Mouse (Mus musculus) olfactory bulb, adult 2 months (tissue): ENCODE measurements at regions not wholly inside any gene's neighbourhood (a gene's known extent, or its start where the extent isn't known, plus 50 kb on each side); places are given as distances from the start of the nearest gene placed in this dataset.

Experiments
- H3K27ac ChIP-seq: fragments of 200-500 bp; 2 replicates; pipeline ENCODE4 v1.5.1; 2012; ENCODE audit warnings: low read depth, low read length; ENCODE audit not compliant: insufficient read depth
- H3K4me1 ChIP-seq: fragments of 200-500 bp; 2 replicates; pipeline ENCODE4 v1.6.1; 2012; ENCODE audit warnings: low read length; ENCODE audit not compliant: control insufficient read depth, insufficient read depth
- H3K4me3 ChIP-seq: fragments of 200-500 bp; 2 replicates; pipeline ENCODE4 v1.5.1; 2012; ENCODE audit warnings: mild to moderate bottlenecking, low read depth, low read length, moderate library complexity; ENCODE audit not compliant: insufficient read depth
- CTCF ChIP-seq: fragments of 200-500 bp; IDR thresholded peaks from 2 replicates; pipeline ENCODE4 v1.5.1; 2012; ENCODE audit warnings: low read depth, mild to moderate bottlenecking, low read length, moderate library complexity; ENCODE audit not compliant: insufficient read depth
- POLR2A ChIP-seq: fragments of 200-500 bp; IDR thresholded peaks from 2 replicates; pipeline ENCODE4 v1.6.1; 2012; ENCODE audit warnings: mild to moderate bottlenecking, low read depth, low read length, moderate library complexity; ENCODE audit not compliant: insufficient read depth
- WGBS: fragments of 180-500 bp; shearing (Covaris S2); methylation state at CpG from one replicate; pipeline ENCODE4 v1.1.7; 2018; 5-methylcytosine and 5-hydroxymethylcytosine counted together

DNA sequence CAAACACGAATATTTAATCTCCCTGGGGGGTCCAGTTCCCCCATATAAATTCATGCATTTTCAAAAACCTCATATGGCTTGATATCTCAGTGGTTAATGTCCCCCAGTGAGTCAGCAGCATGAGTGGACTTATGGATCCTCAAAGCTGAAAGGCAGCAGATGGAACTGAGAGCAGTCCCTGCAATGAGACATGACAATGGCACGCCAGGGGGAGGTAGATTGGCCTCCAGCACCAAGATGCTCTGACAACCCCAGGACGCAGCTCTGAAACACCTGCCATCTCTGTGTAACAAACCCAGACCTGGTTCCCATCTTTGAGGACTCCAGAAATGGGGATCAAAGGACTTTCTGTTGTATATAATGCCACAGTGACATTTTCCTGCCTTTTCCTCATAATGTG is 210.6 kb upstream of the Lmcd1 start:
- TF ChIP-seq POLR2A (no peak), CTCF (no peak)
- WGBS = 80% methylated on average over 3 of the region's 3 CpGs
- no peak overlapping the region for H3K4me3 ChIP-seq
- no peak overlapping the region for H3K27ac ChIP-seq
- no peaks in the 10 kb centered on the region for H3K4me1 ChIP-seq

- Histone ChIP-seq H3K27ac (no peak overlapping the region), H3K4me1 (no peaks in the 10 kb centered on the region), H3K4me3 (no peak overlapping the region)
- WGBS = 88% methylated on average over 3 of the region's 3 CpGs
- no peak for TF ChIP-seq CTCF
- no peak for TF ChIP-seq POLR2A
Measured at GRCm38 (mm10) chr6:112090597-112090996, 183.0 kb upstream of the Lmcd1 start.

- Histone ChIP-seq H3K27ac (no peak overlapping the region), H3K4me1 (no peaks in the 10 kb centered on the region), H3K4me3 (no peak overlapping the region)
- no peak for TF ChIP-seq CTCF
- no peak for TF ChIP-seq POLR2A
- 51% methylated on average over 3 of the region's 3 CpGs for WGBS
Measured at GRCm38 (mm10) chr6:112091125-112091763, 182.3 kb upstream of the Lmcd1 start.

DNA sequence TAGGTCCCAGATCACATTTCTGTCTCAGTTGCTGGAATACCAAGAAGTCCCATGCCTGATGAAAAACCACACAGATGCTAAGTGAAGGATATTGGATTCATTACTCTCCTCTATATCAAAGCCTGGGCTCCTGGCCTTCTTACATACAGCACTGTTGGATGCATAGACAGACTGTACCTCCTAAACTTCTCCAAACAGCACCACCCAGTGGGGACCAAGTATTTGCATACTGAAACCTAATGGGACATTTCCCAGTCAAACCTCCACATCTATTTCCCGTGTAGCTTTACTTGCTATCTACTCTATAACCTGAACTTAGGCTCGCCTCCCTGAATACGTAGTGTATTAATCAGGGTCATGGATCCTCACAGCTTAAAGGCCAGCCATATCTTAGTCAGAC is 180.3 kb upstream of the Lmcd1 start:
- Histone ChIP-seq H3K4me1 (no peaks in the 10 kb centered on the region), H3K4me3 (no peak overlapping the region), H3K27ac (no peak overlapping the region)
- TF ChIP-seq CTCF (no peak), POLR2A (no peak)
- WGBS = 88% methylated on average over 3 of the region's 3 CpGs

DNA sequence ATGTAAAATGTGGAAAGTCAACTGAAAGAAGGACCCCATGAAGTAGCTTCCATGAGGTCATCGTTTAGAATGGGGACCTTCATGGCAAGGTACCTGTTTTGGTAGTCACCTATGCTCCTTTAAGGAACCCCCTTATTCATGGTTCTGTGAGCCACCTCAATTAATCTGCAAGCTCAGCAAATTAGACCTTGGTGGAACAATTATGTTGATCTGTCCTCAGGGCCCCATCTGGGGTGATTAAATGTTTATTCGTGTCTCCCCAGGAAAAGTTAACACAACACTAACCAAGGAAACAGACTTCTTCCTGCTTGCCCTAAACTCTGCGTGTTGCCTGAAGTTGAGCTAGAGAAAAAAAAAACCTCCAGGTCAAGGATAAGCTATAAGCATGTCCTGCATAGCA is 175.9 kb upstream of the Lmcd1 start:
- H3K4me1 ChIP-seq = no peaks in the 10 kb centered on the region
- TF ChIP-seq POLR2A (no peak), CTCF (no peak)
- H3K27ac ChIP-seq = no peak overlapping the region
- H3K4me3 ChIP-seq = no peak overlapping the region
- WGBS = 87% methylated on average over 3 of the region's 3 CpGs

DNA sequence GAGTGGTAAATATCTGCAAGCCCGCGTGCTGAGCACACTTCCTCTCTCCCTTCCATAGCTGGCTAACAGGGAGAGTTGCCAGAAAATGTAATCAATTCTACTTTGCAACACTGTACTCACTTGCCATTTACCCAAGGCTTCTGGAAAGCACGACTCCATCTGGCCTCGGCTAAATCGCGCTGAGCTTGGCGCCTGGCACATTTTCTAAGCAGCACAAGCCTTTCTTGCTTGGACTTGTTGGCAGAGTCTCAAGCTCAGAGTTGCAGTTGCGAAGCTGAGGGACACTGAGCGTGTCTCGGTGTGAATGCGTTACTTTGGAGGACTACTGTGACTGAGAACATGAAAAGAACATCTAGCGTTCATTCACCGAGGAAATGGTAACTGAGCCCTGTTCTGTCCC is 164.9 kb upstream of the Lmcd1 start:
- H3K4me3 ChIP-seq = no peak overlapping the region
- no peak overlapping the region for H3K27ac ChIP-seq
- no peak for TF ChIP-seq POLR2A
- no peak for TF ChIP-seq CTCF
- 33% methylated on average over 13 of the region's 13 CpGs for WGBS
- H3K4me1 ChIP-seq = no peaks in the 10 kb centered on the region

DNA sequence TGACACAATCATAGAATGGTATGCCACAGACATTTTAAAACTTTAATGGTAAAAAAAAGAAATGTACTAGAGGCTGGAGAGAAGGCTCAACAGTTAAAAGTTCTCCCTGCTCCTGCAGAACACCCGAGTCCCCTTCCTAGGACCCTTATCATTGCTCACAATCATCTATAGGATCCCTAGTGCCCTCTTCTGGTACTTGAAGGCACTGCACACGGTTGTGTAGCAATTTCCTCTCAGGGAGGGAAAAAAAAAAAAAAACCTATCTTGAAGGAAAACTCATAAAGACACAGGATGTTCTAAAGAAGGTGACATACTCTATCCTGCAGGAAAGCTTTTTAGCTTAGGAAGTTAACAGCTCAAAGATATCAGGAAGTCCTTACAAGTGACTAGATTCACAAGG is 154.4 kb upstream of the Lmcd1 start:
- Histone ChIP-seq H3K4me1 (no peaks in the 10 kb centered on the region), H3K4me3 (no peak overlapping the region), H3K27ac (no peak overlapping the region)
- 47% methylated on average over 2 of the region's 2 CpGs for WGBS
- TF ChIP-seq POLR2A (no peak), CTCF (no peak)

GRCm38 (mm10) chr6:112133522-112133921 is 140.0 kb upstream of the Lmcd1 start:
- no peaks in the 10 kb centered on the region for H3K4me1 ChIP-seq
- no peak overlapping the region for H3K27ac ChIP-seq
- TF ChIP-seq POLR2A (no peak), CTCF (no peak)
- WGBS = 30% methylated on average over 3 of the region's 3 CpGs
- no peak overlapping the region for H3K4me3 ChIP-seq

GRCm38 (mm10) chr6:112152535-112153364 is 120.8 kb upstream of the Lmcd1 start:
- WGBS = 74% methylated on average over 10 of the region's 10 CpGs
- Histone ChIP-seq H3K4me1 (no peaks in the 10 kb centered on the region), H3K27ac (no peak overlapping the region), H3K4me3 (no peak overlapping the region)
- TF ChIP-seq CTCF (no peak), POLR2A (no peak)

- WGBS = 52% methylated on average over 3 of the region's 3 CpGs
- no peak overlapping the region for H3K27ac ChIP-seq
- TF ChIP-seq POLR2A (no peak), CTCF (no peak)
- H3K4me3 ChIP-seq = no peak overlapping the region
- H3K4me1 ChIP-seq = no peaks in the 10 kb centered on the region
Measured at GRCm38 (mm10) chr6:112167487-112167886, 106.1 kb upstream of the Lmcd1 start.
